Mouse (Mus musculus): ENCODE measurements around the gene Spaca9.

DNA sequence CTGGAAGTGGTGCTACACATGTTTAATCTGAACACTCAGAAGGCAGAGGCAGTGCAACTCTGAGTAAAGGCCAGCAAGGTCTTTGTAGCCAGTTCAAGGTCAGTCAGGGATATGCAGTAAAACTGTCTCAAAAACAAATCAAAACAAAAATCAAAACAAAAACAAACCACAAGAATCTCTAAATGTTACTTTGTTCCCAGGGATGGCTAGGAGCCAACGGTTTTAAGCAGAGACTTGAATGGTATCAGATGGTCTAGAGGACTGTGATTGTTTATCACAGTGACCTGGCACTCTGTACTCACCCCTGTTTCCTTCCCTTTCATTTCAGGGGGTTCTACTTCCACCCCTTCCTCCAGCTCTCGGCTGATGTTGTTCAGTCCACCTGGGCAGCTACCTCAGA, 28.1 kb downstream of the Spaca9 start:
- TF ChIP-seq CTCF (IDR thresholded peaks at IDR 0.05; ENCODE audit: low read depth) = no peak
- no peak for TF ChIP-seq EP300 (IDR thresholded peaks at IDR 0.05; ENCODE audit: low read depth)
